Mouse (Mus musculus) right cerebral cortex, postnatal 25 days (tissue): Measurements from ENCODE around the gene Rtf2.

Source experiments
- DNase-seq: peaks from one replicate; pipeline ENCODE4 v3.0.0; 2022

The Rtf2 gene

GRCm38 (mm10) chr2:172496736-172497345 lies 56.5 kb downstream of the Rtf2 start:
- no peak for DNase-seq

- no peak for DNase-seq
Measured at GRCm38 (mm10) chr2:172498823-172499222, 58.5 kb downstream of the Rtf2 start.

DNA sequence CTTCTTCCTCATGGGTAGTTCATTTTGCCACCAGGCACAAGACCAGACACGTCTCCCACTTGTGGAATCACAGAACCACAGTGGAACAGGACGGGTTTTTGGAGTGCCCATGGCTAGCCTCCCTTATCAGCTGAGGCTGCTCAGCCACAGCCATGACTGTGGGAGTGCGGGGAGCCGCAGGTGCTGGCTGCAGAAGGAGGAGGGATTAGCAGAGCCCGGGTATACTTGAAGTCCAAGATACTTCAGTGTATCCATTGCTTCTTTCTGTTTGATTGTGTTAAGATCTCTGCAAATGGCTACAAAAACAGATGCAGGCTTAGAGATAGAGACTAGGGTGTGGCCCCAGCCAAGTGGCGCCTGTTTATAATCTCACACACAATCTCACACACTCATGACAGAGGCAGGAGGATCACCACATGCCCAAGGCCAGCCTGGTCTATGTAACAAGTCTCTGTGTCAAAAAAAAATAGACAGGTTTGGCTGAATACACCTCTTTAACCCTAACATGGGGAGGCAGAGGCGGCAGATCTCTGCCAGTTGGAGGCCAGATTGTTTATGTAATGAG lies 60.5 kb downstream of the Rtf2 start:
- no peak for DNase-seq

DNA sequence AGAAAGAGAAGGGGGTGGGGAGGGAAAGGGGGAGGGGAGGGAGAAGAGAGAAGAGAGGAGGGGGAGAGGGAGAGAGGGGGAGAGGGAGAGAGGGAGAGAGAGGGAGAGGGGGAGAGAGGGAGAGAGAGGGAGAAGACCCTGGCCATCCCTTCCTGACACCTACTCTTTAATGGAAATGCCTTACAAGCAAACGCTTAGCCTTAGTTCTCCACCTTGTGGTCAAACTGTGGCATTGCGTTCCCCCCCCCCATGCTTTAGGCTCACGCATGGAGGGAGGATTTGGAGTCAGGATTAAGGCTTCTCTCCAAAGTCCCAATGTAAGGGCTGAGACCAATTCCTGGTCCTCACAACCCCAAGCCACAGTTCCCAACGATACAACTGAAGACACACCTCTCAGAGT lies 61.0 kb downstream of the Rtf2 start:
- DNase-seq, result no peak

DNA sequence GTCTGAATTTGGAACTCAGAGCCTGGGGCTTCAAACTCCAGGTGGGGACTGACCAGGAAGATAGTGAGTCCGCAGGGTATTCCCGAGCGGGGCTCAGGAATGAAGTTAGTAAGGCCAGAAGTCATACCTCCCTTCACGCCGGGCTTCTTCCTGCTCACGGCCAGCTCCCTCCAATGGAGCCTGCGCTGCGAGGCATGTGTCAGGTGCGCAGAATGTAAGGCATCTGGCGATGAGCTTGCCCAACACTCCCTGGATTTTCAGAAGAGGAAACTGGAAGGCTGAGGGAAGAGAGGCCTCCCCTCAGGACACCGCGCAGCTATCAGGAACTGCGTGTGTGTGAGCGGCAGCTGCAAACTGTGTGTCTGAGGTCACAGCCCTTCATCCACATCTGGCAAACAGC lies 61.8 kb downstream of the Rtf2 start:
- DNase-seq, result no peak

DNA sequence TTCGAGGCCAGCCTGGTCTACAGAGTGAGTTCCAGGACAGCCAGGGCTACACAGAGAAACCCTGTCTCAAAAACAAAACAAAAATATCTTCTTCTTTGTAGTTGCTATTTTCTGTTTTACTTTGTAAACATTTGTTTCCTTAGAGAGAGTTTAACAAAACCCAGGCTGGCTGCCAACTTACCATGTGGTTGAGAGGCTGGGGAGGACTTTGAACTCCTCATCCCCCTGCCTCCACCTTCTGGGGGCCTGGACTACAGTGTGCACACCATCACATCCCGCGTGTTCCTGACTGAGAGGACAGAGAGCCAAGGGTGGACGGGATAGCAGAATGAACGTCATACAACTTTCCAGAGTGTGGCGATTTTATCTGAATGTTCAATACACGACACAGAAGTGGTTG lies 65.8 kb downstream of the Rtf2 start:
- DNase-seq, result no peak

DNA sequence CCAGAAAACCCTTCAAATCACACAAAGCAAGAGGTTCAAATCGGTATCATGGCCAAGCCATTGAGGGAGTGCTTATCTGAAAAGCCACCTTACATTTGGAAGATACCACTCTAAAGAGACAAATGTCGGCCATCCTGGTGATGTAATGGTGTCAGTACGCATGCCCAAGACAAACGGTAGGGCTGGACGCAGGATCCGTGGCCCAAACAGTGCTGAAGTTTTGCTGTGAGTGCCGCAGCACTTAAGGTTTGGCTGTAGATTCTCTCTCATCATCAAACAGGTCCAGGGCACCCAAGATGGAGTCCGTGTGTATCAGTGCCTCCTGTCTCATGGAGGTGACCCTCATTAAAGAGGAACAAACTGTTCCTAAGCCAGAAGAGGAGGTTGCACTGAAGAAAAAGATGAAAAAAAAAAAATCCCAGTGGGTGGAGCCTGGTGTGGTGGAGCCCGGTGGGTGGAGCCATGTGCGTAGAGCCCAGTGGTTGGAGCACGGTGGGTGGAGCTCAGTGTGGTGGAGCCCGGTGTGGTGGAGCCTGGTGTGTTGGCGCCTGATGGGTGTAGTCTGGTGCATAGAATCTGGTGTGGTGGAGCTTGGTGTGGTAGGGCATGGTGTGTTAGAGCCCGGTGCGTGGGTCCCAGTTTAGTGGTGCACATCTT lies 69.8 kb downstream of the Rtf2 start:
- DNase-seq, result no peak

DNA sequence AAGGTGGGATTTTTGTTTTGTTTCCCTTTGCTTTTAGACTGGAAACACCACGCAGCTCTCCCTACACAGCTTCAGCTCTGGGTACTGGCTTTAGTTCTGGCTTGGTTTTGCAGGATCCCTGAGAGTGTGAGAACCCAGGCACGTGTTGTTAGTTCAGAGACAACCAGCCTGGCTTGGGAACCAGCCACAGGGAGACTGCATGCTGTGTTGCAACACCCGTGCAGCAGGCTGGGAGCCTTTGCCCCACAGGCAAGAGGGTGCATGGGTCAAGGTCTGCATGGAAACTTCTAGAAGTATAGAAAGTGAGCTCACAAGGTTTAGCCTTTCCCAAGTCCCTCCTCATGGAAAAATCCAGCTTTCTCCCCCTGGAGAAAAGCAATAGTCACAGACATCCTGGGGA lies 70.5 kb downstream of the Rtf2 start:
- no peak for DNase-seq

GRCm38 (mm10) chr2:172516407-172516992 lies 76.1 kb downstream of the Rtf2 start:
- DNase-seq, result no peak
